Mouse (Mus musculus) layer of hippocampus, postnatal 25 days (tissue): ENCODE measurements at regions not wholly inside any gene's neighbourhood (a gene's known extent, or its start where the extent isn't known, plus 50 kb on each side); places are given as distances from the start of the nearest gene placed in this dataset.

Experiments used
- DNase-seq, 2 experiments: peaks; one replicate each; pipeline ENCODE4 v3.0.0; 2022; ENCODE audit warnings: mixed read lengths in 2 of 2, low spot score in 1 of 2; ENCODE audit errors: extremely low spot score in 1 of 2

- no peak for DNase-seq
Observed at GRCm38 (mm10) chr7:73640194-73640593, 98.6 kb upstream of the Chd2 start.

- no peak for DNase-seq
Observed at GRCm38 (mm10) chr7:73637810-73638125, 96.1 kb upstream of the Chd2 start.

GRCm38 (mm10) chr7:73637101-73637809 lies 95.6 kb upstream of the Chd2 start:
- DNase-seq, result no peak

- no peak for DNase-seq
Observed at GRCm38 (mm10) chr7:73635422-73635821, 93.8 kb upstream of the Chd2 start.

GRCm38 (mm10) chr7:73630790-73631189 lies 89.2 kb upstream of the Chd2 start:
- DNase-seq, result no peak

- DNase-seq, result no peak
Observed at GRCm38 (mm10) chr7:73629182-73629581, 87.6 kb upstream of the Chd2 start.

- DNase-seq, result peak in 1 of 2 experiments; percentile 37
Observed at GRCm38 (mm10) chr7:73628071-73628470, 86.4 kb upstream of the Chd2 start.

GRCm38 (mm10) chr7:73626291-73626690 lies 84.7 kb upstream of the Chd2 start:
- no peak for DNase-seq

GRCm38 (mm10) chr7:73625651-73626050 lies 84.0 kb upstream of the Chd2 start:
- no peak for DNase-seq

GRCm38 (mm10) chr7:73624992-73625391 lies 83.4 kb upstream of the Chd2 start:
- DNase-seq, result no peak

GRCm38 (mm10) chr7:73624093-73624600 lies 82.5 kb upstream of the Chd2 start:
- DNase-seq, result no peak

GRCm38 (mm10) chr7:73622468-73622867 lies 80.8 kb upstream of the Chd2 start:
- DNase-seq, result no peak

- DNase-seq, result no peak
Observed at GRCm38 (mm10) chr7:73620341-73620740, 78.7 kb upstream of the Chd2 start.

GRCm38 (mm10) chr7:73618758-73619416 lies 77.3 kb upstream of the Chd2 start:
- no peak for DNase-seq

- DNase-seq, result peak; percentile 100
Observed at GRCm38 (mm10) chr7:73617910-73618757, 76.5 kb upstream of the Chd2 start.

- peak; percentile 27 to 57 for DNase-seq
Observed at GRCm38 (mm10) chr7:73616971-73617906, 75.6 kb upstream of the Chd2 start.

- DNase-seq, result no peak
Observed at GRCm38 (mm10) chr7:73616015-73616414, 74.4 kb upstream of the Chd2 start.

- DNase-seq, result no peak
Observed at GRCm38 (mm10) chr7:73614840-73615555, 73.4 kb upstream of the Chd2 start.

- no peak for DNase-seq
Observed at GRCm38 (mm10) chr7:73614341-73614740, 72.7 kb upstream of the Chd2 start.

GRCm38 (mm10) chr7:73612752-73613092 lies 71.1 kb upstream of the Chd2 start:
- DNase-seq, result no peak
